Mouse (Mus musculus): ENCODE data around the gene Afdn. TPM values are rescaled to one million over a fixed set of nuclear protein-coding genes. Genes with fewer than 3 reads are reported as not detected.
"Not testable (repeated sequence)": the region's sequence is repeated elsewhere in the genome, so short reads cannot be mapped to it uniquely, and the experiment has no call there.

The Afdn gene
- polyA plus RNA-seq, 1 experiment from 2014 or later, result 107 TPM

GRCm38 (mm10) chr17:13819342-13819741 is 59.0 kb downstream of the Afdn start:
- Histone ChIP-seq H3K9ac (ENCODE audit: low read length) (no peak overlapping the region), H3K4me2 (ENCODE audit: low read length) (no peak overlapping the region), H3K4me1 (ENCODE audit: control insufficient read depth, insufficient read depth, low read length) (no peaks in the 10 kb centered on the region), H3K27me3 (replicated peaks; ENCODE audit: control insufficient read depth, insufficient read depth, low read length) (no peaks in the 10 kb centered on the region), H3K36me3 (ENCODE audit: control insufficient read depth, insufficient read depth, low read length) (peaks cover 27% of the 10 kb centered on the region), H3K4me3 (ENCODE audit: low read depth, low read length) (no peak overlapping the region), H3K9me3 (replicated peaks; ENCODE audit: control insufficient read depth, low read length) (no peaks in the 10 kb centered on the region), H3K27ac (ENCODE audit: low read depth, low read length) (no peak overlapping the region)
- 94% methylated on average over 4 of the region's 4 CpGs for WGBS
- DNase-seq (ENCODE audit: low spot score) (no peak), ATAC-seq (no peak)

- no peaks in the 10 kb centered on the region for H3K9me3 ChIP-seq (replicated peaks; ENCODE audit: control insufficient read depth, low read length)
- H3K4me3 ChIP-seq (ENCODE audit: low read depth, low read length), result no peak overlapping the region
- no peak overlapping the region for H3K9ac ChIP-seq (ENCODE audit: low read length)
- WGBS, result 91% methylated on average over 2 of the region's 2 CpGs
- peaks cover 40% of the 10 kb centered on the region for H3K36me3 ChIP-seq (ENCODE audit: control insufficient read depth, insufficient read depth, low read length)
- H3K27ac ChIP-seq (ENCODE audit: low read depth, low read length), result no peak overlapping the region
- ATAC-seq, result no peak
- no peaks in the 10 kb centered on the region for H3K27me3 ChIP-seq (replicated peaks; ENCODE audit: control insufficient read depth, insufficient read depth, low read length)
- no peaks in the 10 kb centered on the region for H3K4me1 ChIP-seq (ENCODE audit: control insufficient read depth, insufficient read depth, low read length)
- no peak overlapping the region for H3K4me2 ChIP-seq (ENCODE audit: low read length)
- no peak for DNase-seq (ENCODE audit: low spot score)
Observed at GRCm38 (mm10) chr17:13820676-13821075, 60.3 kb downstream of the Afdn start.

GRCm38 (mm10) chr17:13825421-13825820 is 65.1 kb downstream of the Afdn start:
- Histone ChIP-seq H3K4me3 (ENCODE audit: low read depth, low read length) (no peak overlapping the region), H3K27ac (ENCODE audit: low read depth, low read length) (no peak overlapping the region), H3K9me3 (replicated peaks; ENCODE audit: control insufficient read depth, low read length) (no peaks in the 10 kb centered on the region), H3K9ac (ENCODE audit: low read length) (no peak overlapping the region), H3K4me1 (ENCODE audit: control insufficient read depth, insufficient read depth, low read length) (no peaks in the 10 kb centered on the region), H3K4me2 (ENCODE audit: low read length) (no peak overlapping the region), H3K36me3 (ENCODE audit: control insufficient read depth, insufficient read depth, low read length) (peaks cover 44% of the 10 kb centered on the region), H3K27me3 (replicated peaks; ENCODE audit: control insufficient read depth, insufficient read depth, low read length) (no peaks in the 10 kb centered on the region)
- no peak for DNase-seq (ENCODE audit: low spot score)
- ATAC-seq, result no peak
- 88% methylated on average over 2 of the region's 2 CpGs for WGBS

GRCm38 (mm10) chr17:13830234-13830633 is 69.9 kb downstream of the Afdn start:
- Histone ChIP-seq H3K4me3 (ENCODE audit: low read depth, low read length) (no peak overlapping the region), H3K27me3 (replicated peaks; ENCODE audit: control insufficient read depth, insufficient read depth, low read length) (no peaks in the 10 kb centered on the region), H3K36me3 (ENCODE audit: control insufficient read depth, insufficient read depth, low read length) (peaks cover 56% of the 10 kb centered on the region), H3K4me1 (ENCODE audit: control insufficient read depth, insufficient read depth, low read length) (no peaks in the 10 kb centered on the region), H3K9me3 (replicated peaks; ENCODE audit: control insufficient read depth, low read length) (no peaks in the 10 kb centered on the region), H3K27ac (ENCODE audit: low read depth, low read length) (no peak overlapping the region), H3K9ac (ENCODE audit: low read length) (no peak overlapping the region), H3K4me2 (ENCODE audit: low read length) (no peak overlapping the region)
- no peak for ATAC-seq
- WGBS, result 97% methylated on average over 1 of the region's 1 CpGs
- DNase-seq (ENCODE audit: low spot score), result no peak

- no peak overlapping the region for H3K27ac ChIP-seq (ENCODE audit: low read depth, low read length)
- H3K9ac ChIP-seq (ENCODE audit: low read length), result no peak overlapping the region
- no peak overlapping the region for H3K4me3 ChIP-seq (ENCODE audit: low read depth, low read length)
- no peak overlapping the region for H3K4me2 ChIP-seq (ENCODE audit: low read length)
- ATAC-seq (peak; percentile 71), DNase-seq (ENCODE audit: low spot score) (peak; percentile 87)
- no peaks in the 10 kb centered on the region for H3K27me3 ChIP-seq (replicated peaks; ENCODE audit: control insufficient read depth, insufficient read depth, low read length)
- no peaks in the 10 kb centered on the region for H3K9me3 ChIP-seq (replicated peaks; ENCODE audit: control insufficient read depth, low read length)
- no peaks in the 10 kb centered on the region for H3K4me1 ChIP-seq (ENCODE audit: control insufficient read depth, insufficient read depth, low read length)
- H3K36me3 ChIP-seq (ENCODE audit: control insufficient read depth, insufficient read depth, low read length), result peaks cover 53% of the 10 kb centered on the region
- WGBS, result 91% methylated on average over 1 of the region's 1 CpGs
Observed at GRCm38 (mm10) chr17:13830636-13831341, 70.5 kb downstream of the Afdn start.

- peaks cover 35% of the 10 kb centered on the region for H3K36me3 ChIP-seq (ENCODE audit: control insufficient read depth, insufficient read depth, low read length)
- H3K4me3 ChIP-seq (ENCODE audit: low read depth, low read length), result no peak overlapping the region
- no peaks in the 10 kb centered on the region for H3K9me3 ChIP-seq (replicated peaks; ENCODE audit: control insufficient read depth, low read length)
- H3K9ac ChIP-seq (ENCODE audit: low read length), result no peak overlapping the region
- no peaks in the 10 kb centered on the region for H3K4me1 ChIP-seq (ENCODE audit: control insufficient read depth, insufficient read depth, low read length)
- peak; percentile 72 for DNase-seq (ENCODE audit: low spot score)
- no peak overlapping the region for H3K4me2 ChIP-seq (ENCODE audit: low read length)
- H3K27ac ChIP-seq (ENCODE audit: low read depth, low read length), result no peak overlapping the region
- 86% methylated on average over 4 of the region's 4 CpGs for WGBS
- peak; percentile 46; the same call in 1 of the 2 replicates for ATAC-seq
- no peaks in the 10 kb centered on the region for H3K27me3 ChIP-seq (replicated peaks; ENCODE audit: control insufficient read depth, insufficient read depth, low read length)
Observed at GRCm38 (mm10) chr17:13835876-13836275, 75.5 kb downstream of the Afdn start.

- Histone ChIP-seq H3K4me1 (ENCODE audit: control insufficient read depth, insufficient read depth, low read length) (no peaks in the 10 kb centered on the region), H3K4me3 (ENCODE audit: low read depth, low read length) (no peak overlapping the region), H3K9me3 (replicated peaks; ENCODE audit: control insufficient read depth, low read length) (no peaks in the 10 kb centered on the region), H3K36me3 (ENCODE audit: control insufficient read depth, insufficient read depth, low read length) (peaks cover 73% of the 10 kb centered on the region), H3K27ac (ENCODE audit: low read depth, low read length) (no peak overlapping the region), H3K9ac (ENCODE audit: low read length) (no peak overlapping the region), H3K4me2 (ENCODE audit: low read length) (no peak overlapping the region), H3K27me3 (replicated peaks; ENCODE audit: control insufficient read depth, insufficient read depth, low read length) (no peaks in the 10 kb centered on the region)
- WGBS, result 91% methylated on average over 2 of the region's 2 CpGs
- DNase-seq (ENCODE audit: low spot score), result no peak
- ATAC-seq, result no peak
Observed at GRCm38 (mm10) chr17:13850175-13850574, 89.8 kb downstream of the Afdn start.

GRCm38 (mm10) chr17:13853883-13854282 is 93.5 kb downstream of the Afdn start:
- H3K27me3 ChIP-seq (replicated peaks; ENCODE audit: control insufficient read depth, insufficient read depth, low read length); H3K27ac ChIP-seq (ENCODE audit: low read depth, low read length): not testable (repeated sequence)
- 61% methylated on average over 7 of the region's 7 CpGs for WGBS

GRCm38 (mm10) chr17:13855396-13855795 is 95.1 kb downstream of the Afdn start:
- Histone ChIP-seq H3K27me3 (replicated peaks; ENCODE audit: control insufficient read depth, insufficient read depth, low read length) (no peaks in the 10 kb centered on the region), H3K9ac (ENCODE audit: low read length) (no peak overlapping the region), H3K4me1 (ENCODE audit: control insufficient read depth, insufficient read depth, low read length) (no peaks in the 10 kb centered on the region), H3K9me3 (replicated peaks; ENCODE audit: control insufficient read depth, low read length) (no peaks in the 10 kb centered on the region), H3K4me2 (ENCODE audit: low read length) (no peak overlapping the region), H3K36me3 (ENCODE audit: control insufficient read depth, insufficient read depth, low read length) (peaks cover 56% of the 10 kb centered on the region), H3K4me3 (ENCODE audit: low read depth, low read length) (no peak overlapping the region), H3K27ac (ENCODE audit: low read depth, low read length) (no peak overlapping the region)
- DNase-seq (ENCODE audit: low spot score), result no peak
- WGBS, result 83% methylated on average over 1 of the region's 1 CpGs
- ATAC-seq, result no peak

More at GRCm38 (mm10) chr17:13853883-13854282, 93.5 kb downstream of the Afdn start:
- not testable (repeated sequence) for H3K4me1 ChIP-seq (ENCODE audit: control insufficient read depth, insufficient read depth, low read length); H3K4me3 ChIP-seq (ENCODE audit: low read depth, low read length); ATAC-seq; DNase-seq (ENCODE audit: low spot score); H3K9me3 ChIP-seq (replicated peaks; ENCODE audit: control insufficient read depth, low read length); H3K4me2 ChIP-seq (ENCODE audit: low read length); H3K9ac ChIP-seq (ENCODE audit: low read length)
- H3K36me3 ChIP-seq (ENCODE audit: control insufficient read depth, insufficient read depth, low read length), result peaks cover 67% of the 10 kb centered on the region
